Mouse (Mus musculus) hindlimb bud, embryonic 11.5 days (tissue): Measurements from ENCODE around the gene Zcchc17.

ENCODE experiments used
- DNase-seq: peaks from one replicate; pipeline ENCODE4 v3.0.0-alpha.2; 2012; ENCODE audit warnings: low read depth, low spot score; ENCODE audit errors: extremely low spot score

The Zcchc17 gene

DNA sequence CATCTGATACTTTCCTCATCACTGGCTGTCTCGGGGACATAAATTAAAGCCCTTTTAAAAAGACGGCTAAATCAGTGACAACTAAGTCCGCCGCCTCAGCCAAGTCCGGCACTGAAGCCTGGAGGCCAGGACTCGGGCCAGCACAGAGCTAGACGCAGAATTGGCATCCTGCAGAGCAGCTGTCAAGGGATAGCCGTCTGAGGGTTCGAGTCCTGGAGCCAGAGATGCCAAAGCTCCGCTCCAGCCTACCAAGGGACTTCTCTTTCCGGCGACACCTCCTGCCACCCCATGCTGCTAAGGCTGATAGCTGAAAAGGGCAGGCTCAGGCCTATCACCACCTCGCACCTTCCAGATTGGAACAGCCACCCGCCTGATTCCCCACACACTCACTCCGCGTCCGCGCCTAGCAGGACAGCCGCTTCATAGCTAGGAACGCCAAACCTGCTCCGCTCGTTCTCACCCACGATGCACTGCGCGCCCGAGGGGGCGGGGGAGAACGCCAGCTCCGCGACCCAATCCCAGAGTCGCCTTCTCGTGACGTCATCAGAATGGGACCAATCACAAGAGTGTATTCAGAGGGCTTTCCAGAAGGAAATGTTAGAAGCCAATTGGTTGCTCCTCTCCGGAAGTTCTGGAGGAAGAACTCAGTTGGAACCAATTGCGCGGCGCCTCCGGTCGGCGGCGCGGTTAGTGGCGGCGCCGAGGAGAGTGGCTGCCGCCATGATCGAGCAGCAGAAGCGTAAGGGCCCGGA is at the start of gene Zcchc17, which contains the start of gene Snrnp40:
Zcchc17 (minus strand) TSS at position 458 of the 752 bp plus-strand sequence.
Snrnp40 (plus strand) TSS at position 647 of the 752 bp plus-strand sequence.
- peak; percentile 100 for DNase-seq

DNA sequence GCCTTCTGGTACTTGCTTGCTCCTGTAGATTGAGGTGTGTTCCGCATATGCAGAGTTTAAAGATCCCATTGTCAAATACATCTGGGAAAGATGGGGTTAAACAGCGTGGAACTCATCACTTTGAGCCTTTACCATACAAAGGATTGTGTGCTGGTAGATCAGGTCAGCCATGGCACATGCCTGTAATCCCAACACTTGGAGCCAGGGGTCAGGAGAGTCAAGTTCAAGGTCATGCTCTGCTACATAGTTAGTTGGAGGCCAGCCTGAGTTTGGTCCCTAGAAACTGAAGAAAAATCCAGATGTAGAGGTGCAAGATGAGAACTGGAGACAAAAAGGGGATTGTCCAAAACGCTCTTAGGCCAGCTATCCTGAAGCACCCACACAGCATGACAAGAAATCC is 31.5 kb upstream of the Zcchc17 start:
- DNase-seq, result no peak

DNA sequence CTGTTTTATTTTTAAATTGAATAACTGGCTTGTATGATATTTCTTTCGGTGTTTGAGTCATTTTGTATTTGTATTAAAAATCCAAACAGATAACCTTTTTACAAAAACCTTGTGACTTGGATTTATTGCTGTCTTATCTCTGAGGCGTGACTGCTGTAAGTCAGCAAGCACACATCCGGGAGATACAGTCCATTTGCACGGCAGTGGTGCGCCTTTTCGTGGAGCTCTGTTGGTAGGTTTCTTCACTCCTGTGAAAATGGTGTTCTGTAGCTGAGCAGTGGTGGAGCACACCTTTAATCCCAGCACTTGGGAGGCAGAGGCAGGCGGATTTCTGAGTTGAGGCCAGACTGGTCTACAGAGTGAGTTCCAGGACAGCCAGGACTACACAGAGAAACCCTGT is 30.2 kb upstream of the Zcchc17 start:
- no peak for DNase-seq

DNA sequence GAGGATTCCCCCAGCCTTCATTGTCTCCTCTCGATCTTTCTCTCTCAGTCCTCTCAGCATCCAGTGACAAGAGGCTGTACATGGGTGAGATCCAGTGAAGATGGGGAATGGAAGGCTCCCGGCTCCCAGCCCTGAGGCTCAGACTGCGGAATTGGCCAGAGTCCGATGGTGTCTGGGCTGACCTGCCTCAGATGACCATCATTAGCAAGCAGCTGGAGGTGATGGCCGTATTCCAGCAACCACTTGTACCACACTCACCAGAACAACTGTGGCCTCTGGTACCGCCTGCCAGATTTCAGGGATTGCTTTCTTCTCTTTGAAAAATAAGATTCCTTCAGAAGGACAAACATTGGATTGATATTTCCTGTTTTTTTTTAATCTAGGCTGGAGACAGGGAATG is 29.8 kb upstream of the Zcchc17 start:
- no peak for DNase-seq

DNA sequence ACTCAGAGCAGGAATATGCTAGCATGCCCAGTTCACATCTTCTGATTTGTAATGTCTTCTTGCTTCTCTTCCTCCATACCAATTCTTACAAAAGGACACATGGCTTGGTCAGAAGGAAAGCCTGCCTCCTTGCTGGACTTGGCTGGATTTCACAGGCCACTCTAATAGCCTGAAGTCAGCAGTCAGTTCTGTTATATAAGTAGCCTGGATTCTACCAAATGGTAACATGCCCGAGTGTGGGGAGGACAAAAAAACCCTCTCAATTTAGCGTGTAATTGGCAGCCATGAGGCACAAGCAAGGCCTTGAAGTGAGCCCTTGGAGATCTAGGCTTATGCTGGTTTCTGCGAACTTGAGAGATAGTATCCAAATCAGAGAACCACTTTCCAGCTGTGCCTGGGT is 27.5 kb upstream of the Zcchc17 start:
- DNase-seq, result no peak

DNA sequence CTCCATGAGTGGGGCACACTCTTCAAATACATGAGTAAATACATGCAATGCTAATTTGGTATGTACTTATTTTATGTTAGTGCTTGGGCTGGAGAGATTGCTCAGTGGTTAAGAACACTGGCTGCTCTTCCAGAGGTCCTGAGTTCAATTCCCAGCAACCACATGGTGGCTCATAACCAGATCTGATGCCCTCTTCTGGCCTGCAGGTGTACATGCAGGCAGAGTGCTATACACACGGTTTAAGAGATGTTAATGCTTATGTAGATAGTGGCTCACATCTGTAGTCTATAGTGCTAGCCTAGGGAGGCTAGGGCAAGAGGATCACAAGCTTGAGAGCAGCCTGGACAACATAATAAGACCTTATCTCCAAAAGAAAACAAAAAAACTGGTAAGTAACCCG is 20.7 kb upstream of the Zcchc17 start:
- no peak for DNase-seq

DNA sequence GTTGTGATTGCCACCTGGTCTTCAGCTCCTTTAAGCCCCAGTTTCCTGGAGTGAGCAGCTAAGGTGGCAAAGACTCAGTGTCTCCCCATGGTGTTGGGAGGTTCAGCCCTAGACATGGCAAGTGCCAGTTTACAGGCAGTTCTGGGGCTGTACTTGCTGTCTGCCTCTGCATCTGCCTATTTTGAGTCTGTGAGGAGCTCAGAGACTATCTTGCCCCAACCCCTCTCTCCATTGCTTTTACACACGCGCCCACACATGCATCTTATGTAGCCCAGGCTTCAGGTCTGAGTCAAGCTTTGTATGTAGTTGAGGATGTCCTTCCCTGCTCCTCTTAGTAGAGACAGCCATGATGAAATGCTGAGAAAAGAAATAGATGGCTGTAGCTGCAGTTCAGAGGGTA is 19.4 kb upstream of the Zcchc17 start:
- DNase-seq, result no peak

DNA sequence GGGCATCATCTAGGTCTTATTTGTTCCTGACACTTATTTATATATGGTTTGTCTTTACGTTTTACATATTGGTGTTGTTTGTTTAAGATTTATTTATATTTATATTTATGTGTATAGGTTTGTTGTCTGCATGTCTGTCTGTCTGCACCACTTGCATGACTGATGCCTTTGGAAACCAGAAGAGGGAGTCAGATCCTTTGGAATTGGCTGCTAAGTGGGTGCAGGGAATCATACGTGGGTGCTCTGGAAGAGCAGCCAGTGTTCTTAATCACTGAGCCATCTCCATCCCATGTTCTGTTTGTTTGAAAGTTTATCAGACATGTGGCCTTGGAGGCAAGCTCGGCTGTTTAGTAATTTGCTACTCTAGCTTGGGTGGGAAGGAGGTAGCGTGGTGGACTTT is 17.8 kb upstream of the Zcchc17 start:
- DNase-seq, result no peak

DNA sequence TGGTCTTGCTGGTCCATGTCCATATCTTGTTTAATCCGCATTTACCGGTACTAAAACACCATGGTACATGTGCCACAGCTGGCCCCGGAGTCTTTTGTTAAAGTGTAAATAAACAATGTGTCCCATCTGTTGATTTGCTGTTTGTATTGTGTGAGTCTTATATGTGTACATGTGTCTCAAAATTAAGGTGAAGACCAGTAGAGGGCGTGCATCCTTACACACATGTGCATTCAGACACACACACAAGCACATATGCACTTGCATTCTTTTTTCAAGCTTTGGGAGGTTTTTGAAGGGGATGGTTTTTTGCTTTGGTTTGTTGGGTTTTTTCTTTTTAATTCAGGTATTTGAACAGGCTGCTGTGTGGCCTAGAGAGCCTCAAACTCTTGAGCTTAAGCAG is 16.9 kb upstream of the Zcchc17 start:
- DNase-seq, result no peak

DNA sequence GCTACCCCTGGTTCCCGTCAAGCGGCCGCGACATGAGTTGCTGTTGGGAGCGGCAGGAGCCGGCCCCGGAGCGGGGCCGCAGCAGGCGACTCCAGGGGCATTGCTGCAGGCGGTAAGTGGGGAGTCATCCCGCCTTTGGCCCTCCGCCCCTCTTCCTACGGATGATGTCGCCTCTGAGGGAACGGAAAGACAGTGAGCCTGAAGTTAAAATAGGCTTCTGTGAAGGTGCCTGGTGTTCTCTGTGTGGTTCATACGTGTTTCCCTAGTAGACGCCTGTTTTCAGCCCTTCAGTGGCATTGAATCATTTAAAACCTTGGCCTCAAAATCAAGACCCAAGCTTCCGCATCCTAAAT is 471 bp upstream of the Zcchc17 start:
- DNase-seq, result no peak

DNA sequence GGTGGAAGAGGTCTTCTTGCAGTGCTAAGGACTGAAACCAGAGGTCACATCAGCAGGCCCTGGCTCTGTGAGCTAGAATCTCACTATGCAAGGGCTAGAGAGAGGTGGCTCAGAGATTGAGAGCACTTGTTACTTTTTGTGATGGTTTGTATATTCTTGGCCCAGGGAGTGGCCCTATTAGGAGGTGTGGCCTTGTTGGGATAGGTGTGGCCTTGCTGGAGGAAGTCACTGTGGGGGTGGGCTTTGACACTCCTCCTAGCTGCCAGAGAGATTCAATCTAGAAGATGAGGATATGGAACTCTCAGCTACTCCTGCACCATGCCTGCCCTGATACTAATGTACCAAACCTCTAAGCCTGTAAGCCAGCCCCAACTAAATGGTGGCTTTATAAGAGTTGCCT is 1.8 kb downstream of the Zcchc17 start:
- no peak for DNase-seq

DNA sequence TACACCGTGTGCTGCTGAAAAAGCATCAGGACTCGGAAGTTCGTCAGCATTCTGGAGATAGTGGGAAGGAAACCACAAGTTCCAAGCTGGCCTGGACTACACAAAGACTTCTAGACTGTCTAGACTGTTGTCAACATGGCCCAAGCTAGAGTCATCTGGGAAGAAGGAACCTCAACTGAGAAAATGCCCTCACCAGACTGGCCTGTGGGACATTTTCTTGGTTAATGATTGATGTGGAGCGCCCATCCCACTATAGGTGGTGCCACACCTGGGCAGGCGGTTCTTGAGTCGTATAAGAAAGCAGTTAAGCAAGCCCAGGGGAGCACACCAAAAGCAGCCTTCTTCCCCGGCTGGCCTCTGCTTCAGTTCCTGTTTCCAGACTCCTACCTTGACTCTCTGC is 7.2 kb downstream of the Zcchc17 start:
- no peak for DNase-seq

DNA sequence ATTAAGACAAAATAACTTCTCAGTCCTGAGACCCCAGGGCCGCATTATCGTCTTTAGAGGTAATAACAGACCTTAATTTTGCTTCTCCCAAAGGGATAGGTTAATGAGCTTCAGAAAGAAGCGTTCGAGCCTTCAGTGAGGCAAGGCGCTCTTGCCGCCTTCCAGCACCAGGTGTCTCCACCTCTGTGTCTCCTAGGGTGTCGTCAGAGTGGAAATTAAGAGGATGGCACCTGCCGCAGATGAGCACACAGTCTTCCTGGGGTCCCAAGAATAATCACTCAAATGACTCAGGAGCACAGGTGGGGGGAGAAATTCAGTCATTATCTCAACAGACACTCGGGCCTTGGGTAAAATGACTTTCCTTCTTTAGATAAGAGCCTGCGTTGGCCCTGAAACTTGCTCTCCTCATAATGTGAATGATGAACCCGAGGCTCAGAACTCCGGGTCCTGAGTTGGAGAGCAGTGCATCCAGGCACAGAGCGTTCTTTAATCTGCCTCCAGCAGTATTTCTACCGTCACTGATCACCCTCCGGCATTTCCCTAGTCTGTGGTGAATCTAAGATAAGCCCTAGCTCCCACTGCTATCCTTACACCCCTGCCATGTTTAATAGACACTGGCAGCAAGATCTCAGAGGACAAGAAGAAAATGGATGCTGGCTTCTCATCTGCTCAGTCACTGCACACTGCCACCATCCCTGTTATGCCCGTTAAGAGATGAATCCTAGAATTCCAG is 8.9 kb downstream of the Zcchc17 start:
- DNase-seq, result no peak

DNA sequence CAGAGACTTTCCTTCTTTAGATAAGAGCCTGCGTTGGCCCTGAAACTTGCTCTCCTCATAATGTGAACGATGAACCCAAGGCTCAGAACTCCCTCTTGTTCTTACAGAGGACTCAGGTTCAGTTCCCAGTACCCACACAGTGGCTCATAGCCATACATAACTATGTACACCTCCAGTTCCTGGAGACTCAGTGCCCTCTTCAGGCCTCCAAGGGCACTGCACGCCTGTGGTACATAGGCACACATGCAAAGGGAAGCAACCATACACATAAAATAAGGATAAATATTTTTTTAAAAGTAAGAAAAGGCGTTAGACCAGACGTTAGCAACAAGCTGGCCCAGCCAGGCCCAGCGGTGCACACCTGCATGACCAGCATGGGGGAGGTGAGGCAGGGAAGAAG is 10.1 kb downstream of the Zcchc17 start:
- DNase-seq, result no peak

DNA sequence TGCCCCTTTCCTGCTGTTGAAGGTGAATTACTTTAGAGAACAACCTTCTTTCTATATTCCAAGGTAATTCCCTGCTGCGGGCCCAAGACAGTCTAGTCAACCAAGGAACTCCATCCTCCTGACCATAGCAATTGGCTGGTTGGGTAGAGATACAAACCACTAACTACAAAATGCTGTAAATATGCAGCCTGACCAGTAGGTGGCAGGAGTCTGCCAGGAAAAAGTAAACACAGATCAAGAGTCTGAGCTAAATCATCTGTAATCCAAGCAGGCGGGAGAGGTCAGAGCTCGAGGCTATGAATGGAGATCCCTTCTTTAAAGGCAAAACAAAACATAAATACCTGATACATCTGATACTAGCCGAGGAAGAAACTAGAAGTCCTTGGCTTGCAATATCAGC is 18.1 kb downstream of the Zcchc17 start:
- DNase-seq, result peak; percentile 42

DNA sequence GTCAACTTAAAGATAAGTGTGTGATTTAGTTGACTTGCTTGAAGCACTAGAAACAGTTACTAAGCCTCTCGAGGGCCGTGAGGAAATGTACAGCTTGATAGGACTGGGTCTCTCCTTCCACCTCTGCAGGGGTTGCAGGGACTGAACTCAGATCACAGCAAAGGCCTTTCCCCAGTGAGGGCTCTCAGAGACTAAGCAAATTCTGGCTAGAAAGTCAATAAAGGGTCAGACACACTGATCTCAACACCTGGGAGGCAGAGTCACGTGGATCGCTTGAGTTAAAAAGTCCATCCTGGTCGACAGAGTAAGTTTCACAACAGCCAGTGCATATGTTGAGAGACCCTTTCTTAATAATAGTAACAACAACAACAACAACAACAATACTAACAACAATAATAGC is 23.9 kb downstream of the Zcchc17 start:
- no peak for DNase-seq

DNA sequence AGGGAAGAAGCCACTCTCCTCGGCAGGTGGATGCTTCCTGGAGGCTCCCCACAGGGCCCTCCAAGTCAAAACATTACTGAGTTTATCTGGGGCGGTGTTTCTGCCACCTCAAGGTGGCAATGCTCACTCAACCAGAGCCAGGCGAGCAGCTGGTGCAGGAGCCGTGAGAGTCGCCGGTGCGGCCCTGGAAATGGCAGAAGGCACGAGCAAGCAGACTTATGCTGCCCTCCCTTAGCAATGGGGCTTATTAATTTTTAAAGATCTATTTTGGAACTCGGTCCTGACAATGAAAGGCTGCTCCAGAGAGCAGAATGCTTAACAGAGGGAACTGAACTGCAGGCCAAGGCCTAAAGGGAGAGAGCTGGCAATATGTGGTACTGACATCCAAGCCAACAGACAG is 32.4 kb downstream of the Zcchc17 start:
- DNase-seq, result no peak

DNA sequence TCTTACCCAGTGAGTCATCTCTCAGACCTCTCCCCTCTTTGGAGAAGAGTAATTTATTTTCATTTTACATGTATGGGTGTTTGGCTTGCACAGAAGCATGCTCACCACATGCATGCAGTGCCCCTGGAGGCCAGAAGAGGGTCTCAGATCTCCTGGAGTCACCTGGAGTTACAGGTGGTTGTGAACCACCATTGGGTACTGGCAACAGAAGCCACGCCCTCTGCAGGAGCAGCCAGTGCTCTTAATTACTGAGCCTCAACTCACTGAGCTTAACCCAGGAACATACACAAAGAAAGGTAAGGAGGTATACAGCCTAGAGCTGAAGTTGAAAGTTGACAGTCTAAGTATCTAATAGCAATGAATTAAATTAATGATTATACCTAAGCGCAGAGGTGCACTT is 34.3 kb downstream of the Zcchc17 start:
- no peak for DNase-seq

DNA sequence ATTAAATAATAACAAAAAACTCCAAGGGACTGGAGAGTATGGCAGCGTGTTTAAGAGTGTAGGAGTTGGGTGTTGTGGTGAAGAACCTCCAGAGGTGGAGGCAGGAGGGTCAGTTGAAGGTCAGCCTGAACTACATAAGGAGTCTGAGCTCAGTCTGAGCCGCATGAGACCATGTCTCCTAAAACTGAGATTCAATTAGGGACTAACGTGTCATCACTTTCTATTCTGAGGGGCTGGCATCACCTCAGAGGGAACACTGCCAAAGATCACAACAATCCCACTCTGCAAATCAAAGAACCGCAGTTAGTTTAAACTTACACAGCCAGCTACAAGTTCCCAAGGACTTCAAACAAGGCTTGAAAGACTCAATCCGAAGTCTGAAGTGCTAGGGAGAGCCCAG is 36.1 kb downstream of the Zcchc17 start:
- DNase-seq, result no peak

DNA sequence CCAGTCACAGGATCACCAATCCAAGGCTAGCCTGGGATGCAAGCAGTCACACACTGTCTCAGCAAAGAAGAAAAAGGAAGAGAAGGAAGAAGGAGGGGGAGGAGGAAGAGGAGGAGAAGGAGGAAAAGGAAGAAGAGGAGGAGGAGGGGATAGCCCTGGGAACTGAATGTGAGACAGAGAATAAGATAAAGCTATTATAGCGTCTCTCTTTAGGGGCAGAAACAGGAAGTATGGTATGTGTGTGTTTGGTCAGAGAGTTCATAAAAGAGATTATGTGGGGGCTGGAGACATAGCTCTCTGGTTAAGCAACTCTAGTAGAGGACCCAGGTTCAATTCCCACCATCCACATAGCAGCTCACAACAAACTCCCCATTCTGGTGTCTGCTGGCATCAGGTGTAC is 36.6 kb downstream of the Zcchc17 start:
- DNase-seq, result no peak

DNA sequence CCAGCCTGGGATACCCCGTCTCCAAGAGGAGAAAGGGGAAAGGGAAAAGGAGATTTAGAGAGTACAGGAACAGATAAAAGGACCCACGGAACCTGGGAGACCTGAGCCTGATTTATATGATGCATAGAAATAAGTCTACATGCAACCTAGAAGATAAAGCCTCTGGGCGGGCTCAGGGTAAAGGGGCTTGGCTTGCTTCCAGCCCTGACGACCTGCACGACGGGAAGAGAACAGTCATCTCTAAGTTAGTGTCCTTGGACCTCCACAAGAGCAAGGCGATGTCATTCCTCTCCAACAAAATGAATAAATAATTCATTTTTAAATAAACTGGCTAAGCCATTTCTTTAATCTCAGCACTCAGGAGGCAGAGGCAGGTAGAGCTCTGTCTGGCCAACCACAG is 37.2 kb downstream of the Zcchc17 start:
- no peak for DNase-seq

DNA sequence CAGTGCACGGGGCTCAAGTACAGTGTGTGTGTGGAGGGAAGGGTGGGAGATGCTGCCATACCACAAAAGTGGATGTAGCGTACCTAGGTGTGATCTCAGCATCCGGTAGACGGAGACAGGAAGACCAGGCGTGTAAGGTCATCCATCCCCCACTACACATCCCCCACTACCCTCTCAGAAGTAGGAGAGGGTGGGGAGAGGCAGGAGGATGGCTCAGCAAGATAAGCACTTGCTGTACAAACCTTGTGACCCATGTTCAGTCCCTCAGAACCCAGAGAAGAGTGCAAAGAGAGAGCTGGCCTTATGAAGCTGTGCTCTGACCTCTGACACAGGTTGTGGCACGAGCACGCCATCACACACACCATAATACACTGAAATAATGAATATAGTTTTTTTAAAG is 38.1 kb downstream of the Zcchc17 start:
- DNase-seq, result no peak

DNA sequence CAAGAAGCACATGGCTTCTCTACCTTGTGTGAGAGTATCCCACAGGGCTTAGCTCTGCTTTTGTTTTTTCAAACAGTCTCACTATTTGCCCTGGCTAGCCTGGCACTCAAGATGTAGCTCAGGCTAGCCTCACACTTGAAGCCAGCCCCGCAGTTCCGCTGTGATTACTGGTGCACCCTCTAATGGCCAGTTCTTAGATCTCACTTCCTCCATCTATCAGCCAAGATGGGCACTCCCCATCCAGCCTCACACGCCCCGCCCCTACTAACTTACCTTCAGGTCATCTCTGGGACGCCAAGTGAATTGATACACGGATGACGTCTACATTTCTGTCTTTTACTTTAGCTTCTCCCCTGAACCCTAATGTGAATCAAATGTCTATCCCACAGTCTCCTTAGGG is 40.2 kb downstream of the Zcchc17 start:
- no peak for DNase-seq
